Mouse (Mus musculus): Measurements from ENCODE around the gene Rxfp2.

Rxfp2 gene

DNA sequence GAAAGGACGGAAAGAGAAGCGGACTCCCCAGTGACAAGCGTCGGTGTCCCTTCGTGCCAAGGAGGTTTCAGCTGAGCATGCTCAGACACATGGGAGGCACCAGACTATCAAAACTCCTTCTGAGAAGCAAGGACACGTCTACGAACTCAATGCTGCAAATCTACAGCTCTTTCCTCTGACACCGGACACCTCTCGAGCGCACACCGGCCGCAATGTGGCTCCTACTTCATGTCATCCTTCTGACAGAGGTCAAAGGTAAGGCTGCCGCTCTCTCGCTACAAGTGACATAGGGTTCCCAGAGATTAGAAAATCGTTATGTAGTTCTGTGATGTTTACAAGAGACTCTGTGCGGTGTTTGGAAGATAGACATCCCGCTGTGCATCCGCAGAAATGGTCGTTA lies at the start of gene Rxfp2:
TSS of gene Rxfp2 (plus strand) at position 20 of the 400 bp plus-strand sequence.
- no peak for DNase-seq (ENCODE audit: low spot score in 2 of 2)

DNA sequence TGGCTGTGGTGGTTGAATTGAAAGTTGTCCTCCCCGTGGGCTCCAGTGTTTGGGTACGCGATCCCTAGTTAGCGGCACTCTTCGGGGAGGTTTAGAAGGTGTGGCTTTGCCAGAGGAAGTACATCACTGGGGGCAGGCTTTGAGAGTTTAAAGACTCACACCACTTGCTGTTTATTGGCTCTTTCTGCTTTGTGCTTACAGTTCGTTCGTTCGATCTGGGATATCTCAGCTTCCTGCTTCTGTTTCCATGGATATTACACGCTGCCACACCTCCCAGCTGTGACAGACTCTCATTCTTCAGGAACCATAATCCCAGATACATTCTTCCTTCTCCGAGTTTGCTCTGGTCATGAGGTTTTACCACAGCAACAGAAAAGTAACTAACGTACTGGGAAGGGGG lies 48.2 kb upstream of the Rxfp2 start:
- no peak for DNase-seq (ENCODE audit: low spot score in 2 of 2)

DNA sequence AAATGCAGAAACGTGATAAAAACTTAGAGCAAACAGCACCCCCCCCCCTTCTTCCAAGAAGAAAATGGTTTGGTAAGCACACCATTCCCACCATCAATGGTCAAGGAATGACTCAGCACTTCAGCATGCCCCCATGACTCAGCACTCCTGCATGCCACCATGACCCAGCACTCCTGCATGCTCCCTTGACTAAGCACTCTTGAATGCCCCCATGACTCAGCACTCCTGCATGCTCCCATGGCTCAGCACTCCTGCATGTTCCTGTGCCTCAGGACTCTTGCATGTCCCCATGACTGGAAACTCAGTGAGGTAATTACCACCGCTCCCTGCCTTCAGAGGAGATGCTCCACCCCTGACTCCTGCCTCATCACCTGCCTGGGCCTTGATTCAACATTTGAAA lies 41.4 kb upstream of the Rxfp2 start:
- no peak for DNase-seq (ENCODE audit: low spot score in 2 of 2)

DNA sequence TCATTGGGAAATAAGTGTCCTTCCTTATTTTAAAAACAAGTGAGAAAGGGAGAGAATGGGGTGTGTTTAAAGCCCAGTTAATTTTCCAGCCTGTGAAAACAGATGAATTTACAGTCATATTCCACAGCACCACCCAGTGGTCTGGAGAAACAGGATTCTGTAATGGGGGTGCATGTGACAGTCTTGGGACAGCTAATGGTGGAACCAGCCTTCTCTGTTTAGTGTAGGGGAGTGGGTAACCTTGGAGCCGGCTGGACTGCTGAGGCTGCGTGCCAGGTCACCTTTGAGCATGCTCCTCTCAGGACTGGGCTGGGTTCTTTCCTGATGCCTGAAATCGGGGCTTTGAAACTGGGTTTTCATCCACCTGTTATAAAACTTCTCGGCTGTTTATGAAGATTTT lies 34.9 kb upstream of the Rxfp2 start:
- no peak for DNase-seq (ENCODE audit: low spot score in 2 of 2)

DNA sequence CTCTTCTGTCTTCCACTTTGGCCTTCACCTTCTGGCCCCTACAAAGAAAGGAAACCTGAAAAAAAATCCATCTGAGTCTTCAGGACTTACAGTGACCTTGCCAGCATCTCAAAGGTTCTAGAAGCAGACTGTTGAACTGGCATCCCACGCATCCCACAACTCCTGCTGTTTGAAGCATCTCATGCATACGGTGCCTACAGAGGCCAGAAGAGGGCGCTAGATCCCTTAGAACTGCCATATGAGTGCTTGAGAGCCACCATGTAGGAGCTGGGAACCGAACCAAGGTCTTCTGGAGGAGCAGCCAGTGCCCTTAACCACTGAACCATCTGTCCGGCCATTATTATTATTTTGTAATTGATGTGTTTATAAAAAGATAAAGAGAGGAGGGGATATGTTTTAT lies 23.9 kb upstream of the Rxfp2 start:
- no peak for DNase-seq (ENCODE audit: low spot score in 2 of 2)

DNA sequence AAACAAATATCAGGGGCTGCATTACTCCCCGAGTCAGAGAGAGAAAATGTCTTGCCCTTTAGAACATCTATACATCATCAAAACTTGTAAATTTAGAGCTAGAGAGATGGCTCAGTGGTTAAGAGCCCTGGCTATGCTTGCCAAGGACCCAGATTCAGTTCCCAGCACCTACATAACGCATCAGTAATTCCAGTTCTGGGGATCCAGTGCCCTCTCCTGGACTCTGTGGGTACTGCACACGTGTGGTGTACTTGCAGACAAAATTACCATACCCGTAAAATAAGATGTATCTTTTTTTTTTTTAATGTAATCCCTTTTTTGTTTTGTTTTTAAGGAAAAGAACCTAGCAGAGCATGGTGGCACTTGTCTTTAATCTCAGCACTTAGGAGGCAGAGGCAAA lies 21.9 kb upstream of the Rxfp2 start:
- no peak for DNase-seq (ENCODE audit: low spot score in 2 of 2)

DNA sequence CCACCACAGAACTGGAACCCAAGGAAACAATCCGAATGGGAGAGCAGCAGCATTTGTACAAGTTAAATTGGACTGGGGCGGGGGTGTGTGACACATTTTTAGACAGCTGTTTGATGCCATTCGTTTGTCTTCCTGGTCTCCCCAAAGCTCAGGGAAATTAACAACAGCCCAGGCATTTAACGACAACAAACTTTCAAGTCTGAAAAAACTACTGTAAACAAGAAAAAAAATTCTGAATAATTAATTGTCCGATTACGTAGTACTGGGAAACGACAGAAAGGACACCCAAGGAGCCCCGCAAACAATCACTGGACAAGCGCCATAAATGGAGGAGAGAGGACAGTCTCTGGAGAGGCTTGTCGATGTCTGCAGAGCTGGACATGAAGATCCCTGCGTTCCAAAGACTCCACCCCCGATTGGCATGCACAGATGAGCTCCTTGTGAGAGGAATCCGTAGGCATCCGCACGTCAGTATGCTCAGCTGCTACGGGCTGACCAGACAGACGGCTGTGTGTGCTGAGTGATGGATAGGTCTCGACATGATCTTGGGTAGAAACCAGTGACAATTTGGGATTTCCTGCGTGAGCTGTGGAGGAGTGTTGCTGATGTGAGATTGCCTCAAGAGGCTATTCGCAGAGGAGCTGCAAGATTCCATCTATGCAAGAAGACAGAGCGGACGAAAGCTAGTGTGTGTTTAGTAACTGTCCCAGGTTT lies 21.0 kb upstream of the Rxfp2 start:
- no peak for DNase-seq (ENCODE audit: low spot score in 2 of 2)

DNA sequence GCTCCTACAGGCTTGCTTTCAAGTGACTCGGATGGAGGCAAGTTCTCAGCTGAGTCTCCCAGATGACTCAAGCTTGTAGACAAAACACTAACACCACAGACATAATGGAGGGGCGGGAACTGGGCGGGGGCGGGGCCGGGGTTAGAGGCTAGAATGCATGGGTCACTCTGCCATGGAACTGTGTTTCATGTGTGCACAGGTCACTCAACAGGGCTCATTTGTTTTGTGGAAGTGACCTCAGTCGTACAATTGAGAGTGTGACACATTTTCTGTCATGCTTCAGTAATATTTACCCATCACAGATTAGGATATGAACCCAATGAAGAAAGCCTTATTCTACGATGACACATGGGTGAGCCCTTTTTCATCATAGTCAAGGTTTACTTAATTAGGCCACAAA lies 20.2 kb upstream of the Rxfp2 start:
- no peak for DNase-seq (ENCODE audit: low spot score in 2 of 2)

DNA sequence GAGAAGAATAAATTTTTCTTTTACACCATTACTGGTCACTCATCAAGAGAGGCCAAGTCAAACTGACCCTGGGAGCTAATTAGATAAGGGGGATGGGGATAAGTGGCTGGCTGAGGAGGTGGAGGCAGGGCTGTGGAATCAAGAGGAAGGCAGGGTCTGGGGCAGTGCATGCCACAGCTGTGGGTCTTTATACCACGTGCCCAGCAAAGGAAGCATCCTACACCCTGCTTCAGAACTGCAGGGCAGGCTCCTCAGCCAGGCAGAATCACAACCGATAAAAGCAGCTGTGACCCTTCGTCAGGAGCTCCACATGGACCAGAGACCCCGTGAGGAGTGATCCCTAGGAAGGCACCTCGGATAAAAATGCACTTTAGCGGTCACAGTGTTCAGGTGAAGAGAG lies 13.1 kb upstream of the Rxfp2 start:
- DNase-seq (ENCODE audit: low spot score in 2 of 2) = no peak

DNA sequence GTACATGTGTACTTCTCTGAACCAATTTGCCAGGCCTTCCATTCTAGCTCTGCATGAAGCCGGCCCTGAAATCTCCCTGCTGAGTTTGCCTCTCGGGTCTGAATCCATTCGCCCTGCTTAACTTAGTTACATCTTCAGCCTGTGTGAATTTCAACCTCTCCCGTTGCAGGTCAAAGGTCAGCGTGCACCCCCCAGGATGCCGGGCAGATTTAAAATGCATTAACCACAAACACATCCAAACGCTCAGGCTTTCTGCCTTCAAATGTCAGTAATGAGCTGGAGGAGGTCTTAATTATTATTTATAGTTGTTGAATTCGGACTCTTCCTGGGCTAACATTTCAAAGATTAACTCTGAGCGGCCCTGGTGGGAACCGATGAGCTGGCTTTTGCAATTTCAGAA lies 1.6 kb upstream of the Rxfp2 start:
- no peak for DNase-seq (ENCODE audit: low spot score in 2 of 2)

DNA sequence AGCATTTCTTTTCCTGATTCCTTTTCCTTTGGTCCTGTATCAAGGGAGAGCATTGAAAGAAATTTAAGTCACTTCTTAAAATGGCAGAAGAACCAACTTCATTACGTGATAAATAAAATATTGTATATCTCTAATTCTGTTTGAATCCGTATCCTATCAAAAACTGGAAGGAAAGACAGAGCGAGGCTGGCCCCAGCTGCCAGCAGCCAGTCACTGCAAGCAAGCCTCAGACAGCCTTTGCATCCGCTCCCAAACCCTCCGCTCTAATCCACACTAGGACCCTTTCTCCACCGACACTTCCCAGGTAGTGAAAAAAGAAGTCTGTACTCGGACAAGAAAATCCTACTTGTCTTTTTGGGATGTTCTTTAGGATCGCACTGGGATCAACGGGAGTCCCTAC lies 803 bp upstream of the Rxfp2 start:
- DNase-seq (ENCODE audit: low spot score in 2 of 2) = no peak

DNA sequence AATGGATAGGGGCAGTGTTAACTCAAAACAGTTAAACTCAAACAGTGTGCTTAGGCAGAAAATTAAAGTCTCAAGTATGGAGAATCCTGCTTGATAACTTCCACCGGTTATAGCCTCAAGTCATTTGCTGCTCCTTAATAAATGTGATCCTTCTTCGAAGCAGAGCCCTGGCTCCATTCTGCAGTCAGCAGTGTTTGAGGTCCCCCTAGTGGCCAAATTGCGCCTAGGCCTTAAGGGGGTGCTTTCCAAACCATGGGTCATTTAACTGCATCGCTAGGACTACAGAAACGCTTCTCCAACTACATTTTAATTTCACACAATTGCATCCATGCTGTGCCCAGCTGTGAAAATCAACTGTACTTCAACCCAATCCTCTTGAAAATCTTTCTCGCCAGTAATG lies 2.4 kb downstream of the Rxfp2 start:
- peak; percentile 83 to 84 for DNase-seq (ENCODE audit: low spot score in 2 of 2)

DNA sequence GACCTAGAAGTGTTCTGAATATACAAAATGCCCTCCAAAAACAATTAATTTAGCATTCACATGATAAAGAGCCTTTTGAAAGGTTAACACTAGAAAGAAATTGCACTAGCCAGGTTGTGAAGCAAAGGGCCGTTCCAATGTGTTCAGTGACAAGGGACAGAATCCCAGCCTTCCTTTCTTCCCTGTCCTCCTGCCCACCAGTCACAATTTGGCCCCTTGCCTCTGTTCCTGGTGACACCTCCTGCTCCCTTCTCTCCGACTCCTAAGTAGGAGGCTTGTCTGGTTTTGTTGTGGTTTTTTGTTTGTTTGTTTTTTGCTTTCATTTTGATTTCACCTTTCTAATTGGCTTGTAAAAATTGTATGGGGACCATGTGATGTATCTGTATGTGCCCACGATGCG lies 3.3 kb downstream of the Rxfp2 start:
- no peak for DNase-seq (ENCODE audit: low spot score in 2 of 2)

DNA sequence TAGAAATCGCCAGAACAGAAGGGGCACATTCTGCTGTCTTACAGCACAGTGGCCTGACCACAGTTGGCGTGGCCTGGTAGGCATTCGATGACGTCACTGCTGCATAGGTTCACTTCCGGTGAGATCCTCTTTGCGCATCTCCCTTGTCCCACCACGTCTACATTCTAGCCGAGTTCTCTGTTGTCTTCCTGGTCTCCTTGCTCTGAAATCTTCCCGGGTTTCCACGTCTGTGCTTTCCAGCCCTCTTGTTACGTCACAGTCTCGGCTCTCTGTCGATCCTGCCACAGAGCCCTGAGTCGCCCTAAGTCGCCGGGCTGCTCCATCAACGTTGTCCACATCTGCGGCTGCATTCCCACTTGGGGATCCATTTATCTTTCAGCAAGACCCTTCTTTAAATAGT lies 4.1 kb downstream of the Rxfp2 start:
- no peak for DNase-seq (ENCODE audit: low spot score in 2 of 2)

DNA sequence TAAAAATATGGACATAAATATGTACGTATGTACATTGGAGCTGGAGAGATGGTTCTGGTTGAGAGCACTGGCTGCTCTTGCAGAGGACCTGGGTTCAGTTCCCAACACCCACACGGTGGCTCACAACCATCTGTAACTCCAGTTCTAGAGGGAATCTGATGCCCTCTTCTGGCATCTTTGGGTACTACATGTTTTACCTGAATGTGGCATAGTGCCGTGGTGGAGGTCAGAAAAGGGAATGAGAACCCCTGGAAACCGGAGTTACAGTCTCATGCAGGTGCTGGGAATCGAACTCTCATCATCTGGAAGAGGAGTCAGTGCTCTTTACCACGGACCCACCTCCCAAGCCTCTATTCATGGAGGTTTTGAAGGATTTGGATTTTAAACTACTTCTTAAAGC lies 5.0 kb downstream of the Rxfp2 start:
- no peak for DNase-seq (ENCODE audit: low spot score in 2 of 2)

DNA sequence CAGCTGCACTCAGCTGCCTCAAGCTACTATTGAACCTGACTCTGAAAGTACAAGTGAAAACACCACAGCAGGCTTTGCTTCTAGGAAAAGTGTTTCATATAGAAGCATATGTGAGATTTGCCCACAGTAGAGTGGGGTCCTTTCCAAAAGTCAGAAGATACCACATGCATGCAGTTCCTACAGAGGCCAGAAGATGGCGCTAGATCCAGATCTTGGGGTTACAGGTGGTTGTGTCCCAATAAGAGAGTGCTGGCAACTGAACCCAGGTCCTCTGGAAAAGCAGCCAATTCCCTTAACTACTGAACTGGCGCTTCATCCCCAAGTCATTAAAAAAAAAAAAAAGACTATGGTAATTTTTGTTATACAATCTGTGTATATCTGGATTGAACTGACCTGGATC lies 5.7 kb downstream of the Rxfp2 start:
- no peak for DNase-seq (ENCODE audit: low spot score in 2 of 2)

DNA sequence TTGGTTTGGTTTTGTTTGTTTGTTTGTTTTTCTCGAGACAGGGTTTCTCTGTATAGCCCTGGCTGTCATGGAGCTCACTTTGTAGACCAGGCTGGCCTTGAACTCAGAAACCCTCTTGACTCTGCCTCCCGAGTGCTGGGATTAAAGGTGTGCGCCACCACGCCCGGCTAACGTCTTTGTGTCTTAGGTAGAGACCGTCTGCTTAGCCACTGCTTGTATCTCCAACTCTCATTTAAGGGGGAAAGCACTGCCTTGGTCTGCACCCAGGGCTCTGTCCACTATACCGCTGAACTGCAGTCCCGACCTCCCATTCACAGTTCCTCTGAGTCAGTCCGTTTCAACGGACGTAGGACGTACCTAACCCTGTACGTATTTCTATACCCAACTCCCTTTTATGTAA lies 6.4 kb downstream of the Rxfp2 start:
- DNase-seq (ENCODE audit: low spot score in 2 of 2) = no peak

DNA sequence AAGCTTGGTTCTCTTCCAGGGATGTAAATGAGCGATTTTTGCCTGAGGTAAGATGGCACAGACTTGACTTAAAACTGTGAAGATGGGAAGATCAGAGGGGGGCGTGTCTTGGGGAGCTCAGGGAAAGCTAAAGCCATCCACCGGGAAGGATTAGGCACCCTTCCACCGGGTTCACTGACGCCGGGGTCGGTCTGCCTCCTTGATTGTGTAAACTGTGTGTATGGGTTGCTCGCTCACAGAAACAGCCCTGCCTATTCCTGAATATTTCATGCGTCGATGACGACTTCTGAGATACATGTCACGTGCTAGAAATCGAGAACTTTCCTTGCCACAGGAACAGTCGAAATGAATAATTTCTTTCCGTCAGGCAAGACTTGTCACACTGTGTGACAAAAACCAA lies 6.9 kb downstream of the Rxfp2 start:
- DNase-seq (ENCODE audit: low spot score in 2 of 2) = no peak

DNA sequence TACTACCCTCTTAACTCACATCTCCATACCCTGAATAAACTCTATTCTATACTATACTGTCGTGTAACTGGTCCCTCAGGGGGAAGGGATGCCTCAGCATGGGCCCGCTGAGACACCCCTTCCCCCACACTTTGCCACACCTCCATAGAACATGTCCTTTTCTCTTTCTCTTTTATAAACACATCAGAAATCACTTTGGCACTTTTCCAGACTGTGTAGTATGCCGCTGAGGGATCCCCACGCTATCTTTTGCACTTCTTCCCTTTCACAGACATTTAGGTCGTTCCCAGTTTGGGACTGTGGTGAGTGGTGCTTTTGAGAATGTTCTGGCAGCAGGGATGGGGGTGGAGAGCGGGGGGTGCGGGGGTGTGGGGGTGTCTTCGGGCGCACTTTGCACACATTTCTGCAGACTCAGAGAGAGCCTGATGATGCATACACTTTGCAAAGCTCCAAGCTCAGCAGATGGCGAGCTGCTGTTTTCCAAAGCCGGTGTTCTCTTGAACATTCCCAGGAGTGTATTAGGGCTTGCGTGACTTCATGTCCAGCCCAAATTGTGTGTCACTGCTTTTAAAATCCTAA lies 8.1 kb downstream of the Rxfp2 start:
- no peak for DNase-seq (ENCODE audit: low spot score in 2 of 2)

DNA sequence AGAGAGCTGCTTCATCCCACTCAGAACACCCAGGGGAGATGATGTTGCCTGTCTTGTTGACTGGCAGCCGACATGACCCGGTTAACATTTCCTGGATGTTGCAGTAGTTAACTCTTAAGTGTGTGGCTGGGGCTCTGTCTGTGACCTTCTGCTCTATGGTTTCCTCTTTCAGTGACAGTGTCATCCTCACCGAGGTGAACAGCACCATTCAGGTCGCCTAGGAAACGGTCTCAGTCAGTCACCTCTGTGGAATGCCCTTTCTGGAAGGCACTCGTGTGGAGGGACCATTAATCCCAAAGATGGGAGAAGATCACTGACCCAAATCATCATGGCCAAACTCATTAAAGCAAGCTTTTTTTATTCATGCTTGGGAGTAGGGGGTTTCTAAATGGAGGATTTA lies 12.7 kb downstream of the Rxfp2 start:
- no peak for DNase-seq (ENCODE audit: low spot score in 2 of 2)

DNA sequence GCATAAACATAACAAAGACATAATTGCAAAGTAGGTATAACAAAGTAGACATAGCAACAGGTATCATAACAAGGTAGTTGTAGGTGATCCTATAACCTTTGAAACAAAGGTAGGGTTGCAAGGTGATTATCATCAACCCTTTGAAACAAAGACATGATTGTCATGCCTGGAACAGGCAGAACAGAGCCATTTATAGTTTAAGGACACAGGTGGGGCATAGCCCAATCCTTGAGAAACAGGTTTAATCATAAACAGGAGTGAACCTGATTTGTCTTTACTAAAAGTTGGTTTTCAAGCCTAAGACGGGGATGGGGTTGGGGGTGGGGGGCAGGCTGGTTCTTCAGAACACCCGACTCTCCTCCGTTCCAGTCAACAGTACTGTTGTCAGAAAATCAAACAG lies 13.2 kb downstream of the Rxfp2 start:
- DNase-seq (ENCODE audit: low spot score in 2 of 2) = no peak

DNA sequence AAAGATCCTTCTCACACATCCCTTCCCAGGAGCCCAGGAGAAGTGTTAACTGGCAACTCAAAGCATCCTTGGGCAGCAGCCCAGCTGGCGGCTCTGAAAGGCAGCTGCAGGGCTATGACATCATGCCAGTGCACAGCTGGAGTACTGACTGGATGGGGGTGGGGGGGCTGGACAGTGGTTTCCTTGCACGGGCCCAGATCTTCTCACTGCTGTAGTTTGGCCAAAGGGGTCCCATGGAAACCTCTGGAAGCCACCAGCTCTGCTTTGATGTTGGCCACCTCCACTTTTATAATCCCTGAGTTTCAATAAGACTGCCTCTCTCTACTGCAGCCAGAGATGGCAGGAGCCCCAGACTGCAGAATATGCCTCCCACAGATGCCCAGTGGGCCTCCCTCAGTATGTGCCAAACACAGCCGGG lies 13.6 kb downstream of the Rxfp2 start:
- peak in 1 of 2 experiments; percentile 45 for DNase-seq (ENCODE audit: low spot score in 2 of 2)

DNA sequence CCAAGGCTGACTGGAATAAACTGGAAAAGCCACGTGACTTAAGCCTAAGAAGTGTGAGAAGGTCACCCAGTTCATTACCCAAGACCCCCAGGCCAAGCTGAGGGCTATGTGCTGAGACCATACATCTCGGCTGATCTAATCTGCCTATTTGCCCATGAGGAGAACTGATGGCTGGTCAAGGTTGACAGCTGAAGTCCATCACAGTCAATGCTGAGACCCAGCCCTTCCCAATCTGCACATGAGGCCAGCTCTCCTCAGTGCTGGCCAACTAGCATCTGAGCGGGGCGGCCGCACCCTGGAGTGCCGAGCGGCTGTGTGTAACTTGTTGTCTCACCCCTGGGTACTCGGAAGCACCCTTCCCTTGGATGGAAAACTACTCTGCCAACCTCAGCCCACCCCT lies 17.8 kb downstream of the Rxfp2 start:
- DNase-seq (ENCODE audit: low spot score in 2 of 2) = no peak

DNA sequence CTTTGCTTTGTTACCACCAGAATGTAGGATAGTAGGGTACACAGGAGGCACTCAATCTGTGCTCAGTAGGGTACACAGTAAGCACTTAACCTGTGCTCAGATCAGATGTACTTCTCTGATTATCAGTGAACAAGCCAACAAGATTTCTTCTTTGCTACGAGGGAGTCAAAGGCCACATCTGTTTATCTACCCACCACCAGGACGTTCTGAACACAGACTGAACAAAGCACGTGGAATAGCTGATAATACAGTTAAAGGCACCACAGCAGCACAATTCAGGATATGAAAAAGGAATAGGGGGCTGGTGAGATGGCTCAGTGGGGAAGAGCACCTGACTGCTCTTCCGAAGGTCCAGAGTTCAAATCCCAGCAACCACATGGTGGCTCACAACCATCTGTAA lies 18.4 kb downstream of the Rxfp2 start:
- DNase-seq (ENCODE audit: low spot score in 2 of 2) = no peak
